Mouse (Mus musculus) ES-E14 (cell line): ENCODE measurements at regions not wholly inside any gene's neighbourhood (a gene's known extent, or its start where the extent isn't known, plus 50 kb on each side); places are given as distances from the start of the nearest gene placed in this dataset.

Source experiments
- DNase-seq: peaks from one replicate; pipeline ENCODE4 v3.0.0-alpha.2; 2013; ENCODE audit warnings: low read depth, low spot score
- H3K27ac ChIP-seq: 2 replicates; pipeline ENCODE4 v1.5.1; 2012; ENCODE audit warnings: low read depth, mild to moderate bottlenecking, low read length, moderate library complexity, mixed read lengths; ENCODE audit not compliant: poor library complexity, insufficient read depth, severe bottlenecking
- H3K36me3 ChIP-seq: 2 replicates; pipeline ENCODE4 v1.6.1; 2012; ENCODE audit warnings: mild to moderate bottlenecking, low read length, moderate library complexity, mixed read lengths; ENCODE audit not compliant: control insufficient read depth, poor library complexity, insufficient read depth, severe bottlenecking
- H3K4me1 ChIP-seq, 2 experiments: fragments of 150-350 bp in 1 of 2; sonication (generic) in 1 of 2; 2 replicates each; pipeline ENCODE4 v1.6.1; 2012; ENCODE audit warnings: low read length in 2 of 2, mild to moderate bottlenecking in 1 of 2, mixed read lengths in 1 of 2; ENCODE audit not compliant: control insufficient read depth in 2 of 2, insufficient read depth in 2 of 2, poor library complexity in 1 of 2
- H3K4me3 ChIP-seq, 2 experiments: fragments of 150-350 bp in 1 of 2; sonication (generic) in 1 of 2; 2 replicates each; pipeline ENCODE4 v1.5.1; 2012; ENCODE audit warnings: low read length in 2 of 2, low read depth in 1 of 2, mild to moderate bottlenecking in 1 of 2, mixed read lengths in 1 of 2; ENCODE audit not compliant: insufficient read depth in 1 of 2, poor library complexity in 1 of 2, severe bottlenecking in 1 of 2
- H3K9ac ChIP-seq: 2 replicates; pipeline ENCODE4 v1.6.1; 2012; ENCODE audit warnings: low read depth, mild to moderate bottlenecking, low read length, mixed read lengths; ENCODE audit not compliant: poor library complexity, insufficient read depth, severe bottlenecking
- H3K9me3 ChIP-seq: fragments of 150-350 bp; sonication (generic); 2 replicates; pipeline ENCODE4 v1.6.1; 2012; ENCODE audit warnings: low read depth, mild to moderate bottlenecking, low read length; ENCODE audit not compliant: control insufficient read depth, insufficient read depth
- CHD2 ChIP-seq: IDR thresholded peaks from 2 replicates; pipeline ENCODE4 v1.6.1; 2014; ENCODE audit warnings: mild to moderate bottlenecking, low read depth, low read length, inconsistent platforms
- HCFC1 ChIP-seq: IDR thresholded peaks from 2 replicates; pipeline ENCODE4 v1.6.1; 2012; ENCODE audit warnings: low read length, inconsistent platforms, borderline replicate concordance; ENCODE audit not compliant: insufficient read depth
- MAFK ChIP-seq: IDR thresholded peaks from 2 replicates; pipeline ENCODE4 v1.6.1; 2014; ENCODE audit warnings: mild to moderate bottlenecking, low read depth, low read length, inconsistent platforms; ENCODE audit not compliant: insufficient read depth
- ZNF384 ChIP-seq: IDR thresholded peaks from 2 replicates; pipeline ENCODE4 v1.6.1; 2012; ENCODE audit warnings: low read depth, low read length, inconsistent platforms
- in situ Hi-C, 2 experiments: fragments of 600-800 bp; cut with MboI; formaldehyde crosslinking; loops; one replicate each; pipeline ENCODE4 v1.15.1; 2025; ENCODE audit warnings: low sequenced_read_pairs in 2 of 2, inconsistent platforms in 1 of 2; ENCODE audit not compliant: unreplicated experiment in 2 of 2

- in situ Hi-C loops, result no loop called here
- H3K36me3 ChIP-seq, result no peaks in the 10 kb centered on the region
- no peak for TF ChIP-seq CHD2
- TF ChIP-seq HCFC1, result no peak
- no peak for TF ChIP-seq MAFK
- TF ChIP-seq ZNF384, result no peak
- no peak for DNase-seq
- H3K4me3 ChIP-seq, result no peak overlapping the region
- H3K9ac ChIP-seq, result no peak overlapping the region
- H3K27ac ChIP-seq, result no peak overlapping the region
- no peaks in the 10 kb centered on the region for H3K9me3 ChIP-seq
- H3K4me1 ChIP-seq, result no peaks in the 10 kb centered on the region
Measured at GRCm38 (mm10) chr8:26923166-26923565, 54.0 kb upstream of the Zfp703 start.
